Mouse (Mus musculus) embryonic fibroblast, embryonic 13.5 days (primary cell): ENCODE measurements around the gene Lamb2. TPM values are rescaled to one million over a fixed set of nuclear protein-coding genes. Genes with fewer than 3 reads are reported as not detected.
A peak's percentile ranks its signal among the peaks of the same experiment; 100 is the strongest.

Experiments
- H3K27ac ChIP-seq: 2 replicates; pipeline ENCODE4 v1.5.1; 2012; ENCODE audit warnings: low read length, control low read depth, inconsistent platforms; ENCODE audit not compliant: insufficient read depth
- H3K4me1 ChIP-seq: 2 replicates; pipeline ENCODE4 v1.6.1; 2011; ENCODE audit warnings: low read length; ENCODE audit not compliant: control insufficient read depth, insufficient read depth
- H3K4me3 ChIP-seq: 2 replicates; pipeline ENCODE4 v1.5.1; 2011; ENCODE audit warnings: mild to moderate bottlenecking, control low read depth, low read length; ENCODE audit not compliant: insufficient read depth
- CTCF ChIP-seq: IDR thresholded peaks from 2 replicates; pipeline ENCODE4 v1.5.1; 2011; ENCODE audit warnings: mild to moderate bottlenecking, control low read depth, low read length, moderate library complexity, borderline replicate concordance; ENCODE audit not compliant: insufficient read depth
- POLR2A ChIP-seq: IDR thresholded peaks from 2 replicates; pipeline ENCODE4 v1.6.1; 2011; ENCODE audit warnings: low read depth, mild to moderate bottlenecking, control low read depth, low read length, moderate library complexity
- polyA plus RNA-seq: library from polyadenylated mRNA; stranded (reverse); fragments of >200 nt; gene quantifications from 2 replicates; pipeline ENCODE4 v1.2.4, GENCODE M21; 2011; ENCODE audit warnings: low read depth; ENCODE audit not compliant: missing spikeins, insufficient read length

Lamb2 gene
- polyA plus RNA-seq, 1 experiment = 152 TPM

DNA sequence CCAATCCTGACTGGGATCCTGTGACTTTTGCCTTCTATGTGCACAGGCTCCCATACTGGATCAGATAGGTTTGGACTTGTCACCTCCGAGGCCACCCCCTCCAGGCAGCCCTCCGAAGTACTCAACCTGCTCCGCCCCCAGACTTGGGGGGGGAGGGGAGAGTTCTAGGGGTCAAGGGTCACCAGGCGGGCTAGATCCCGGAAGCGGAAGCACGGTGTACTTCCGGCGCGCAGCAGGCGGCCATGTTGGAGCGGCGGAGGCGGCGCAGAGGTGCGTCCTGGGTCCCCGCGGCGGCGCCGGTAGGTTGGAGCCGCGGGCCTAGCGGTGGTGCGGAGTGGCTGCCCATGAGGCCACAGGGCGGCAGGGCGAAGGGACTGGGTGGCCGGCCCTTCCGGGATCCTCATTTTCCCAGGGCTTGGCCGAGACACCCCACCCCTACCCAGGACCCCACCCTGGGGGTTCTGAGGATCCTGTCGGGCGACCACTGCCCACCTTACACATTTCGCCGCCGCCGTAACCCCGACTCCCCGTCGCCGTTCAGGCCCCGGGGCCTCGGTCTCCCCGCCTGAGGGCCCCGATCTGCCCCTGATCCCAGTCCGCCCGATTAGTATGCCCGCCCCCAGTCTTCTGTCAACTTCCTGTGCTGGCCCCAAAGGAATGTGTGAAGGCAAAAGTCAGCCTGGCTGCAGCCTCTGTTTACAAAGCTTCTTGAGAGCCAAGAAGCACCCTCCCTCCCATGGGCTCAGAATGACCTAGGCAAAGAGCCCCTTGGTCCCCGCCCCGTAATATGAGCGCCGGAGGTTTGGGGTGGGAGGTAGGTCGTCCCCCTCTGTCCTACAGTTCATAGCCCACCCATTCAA, 19.0 kb upstream of the Lamb2 start, which contains the start of gene Ccdc71:
Gene Ccdc71 (plus strand): TSS at position 209 of the 860 bp plus-strand sequence.
- peak within 1 kb of the TSS; percentile 20; the same call in 1 of the 2 replicates for H3K27ac ChIP-seq
- TF ChIP-seq CTCF (no peak), POLR2A (peak; percentile 38)
- H3K4me3 ChIP-seq = peak within 1 kb of the TSS; percentile 86
- H3K4me1 ChIP-seq = peaks cover 2% of the 10 kb centered on the region; the same call in 1 of the 2 replicates

DNA sequence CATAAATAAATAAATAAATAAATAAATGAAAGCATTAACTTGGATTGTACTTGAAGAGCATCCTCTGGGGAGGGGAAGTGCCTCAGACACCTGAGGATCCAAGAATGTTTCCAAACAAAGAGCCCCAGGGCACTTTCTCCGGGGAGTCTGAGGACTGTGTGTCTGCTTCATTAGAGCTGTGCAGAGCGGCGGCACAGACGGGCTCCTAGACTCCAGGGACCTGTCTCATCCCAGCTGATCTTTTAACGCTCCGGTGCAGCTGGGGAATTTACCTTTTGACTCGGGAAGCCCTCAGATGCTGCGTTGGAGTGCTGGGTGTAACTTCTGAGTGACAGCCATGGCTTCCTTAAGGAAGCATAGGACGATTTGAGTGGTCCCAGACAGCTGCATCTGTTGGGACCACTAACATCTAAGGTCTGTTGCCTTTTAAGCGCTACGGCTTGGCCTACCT, 18.3 kb upstream of the Lamb2 start, which contains the start of gene Klhdc8b:
Gene Klhdc8b (minus strand): TSS at position 401 of the 451 bp plus-strand sequence.
- Histone ChIP-seq H3K4me3 (peak within 1 kb of the TSS; percentile 86), H3K4me1 (peaks cover 2% of the 10 kb centered on the region; the same call in 1 of the 2 replicates), H3K27ac (peak within 1 kb of the TSS; percentile 20; the same call in 1 of the 2 replicates)
- TF ChIP-seq CTCF (no peak), POLR2A (no peak)

GRCm38 (mm10) chr9:108461675-108462074, 17.9 kb upstream of the Lamb2 start:
- TF ChIP-seq CTCF (no peak), POLR2A (no peak)
- Histone ChIP-seq H3K4me3 (peak overlapping the region; percentile 86), H3K27ac (no peak overlapping the region), H3K4me1 (peaks cover 2% of the 10 kb centered on the region; the same call in 1 of the 2 replicates)

DNA sequence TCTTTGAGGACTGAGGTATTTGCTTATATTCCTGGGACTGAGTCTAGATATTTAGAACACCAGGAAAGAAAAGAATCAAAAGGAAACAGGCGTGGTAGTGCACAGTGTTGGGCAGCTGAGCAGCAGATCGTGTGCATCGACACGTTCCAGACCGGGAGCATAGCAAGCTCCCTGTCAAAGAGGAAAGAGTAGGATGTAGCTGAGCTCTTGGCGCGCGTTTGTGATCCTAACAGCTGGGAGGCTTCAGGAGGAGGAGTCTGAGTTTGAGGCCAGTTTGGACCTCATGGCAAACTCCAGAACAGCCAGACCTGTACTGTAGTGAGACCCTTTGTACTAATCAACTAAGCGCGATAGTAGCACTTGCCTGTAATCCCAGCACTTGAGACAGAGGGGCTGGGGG, 17.3 kb upstream of the Lamb2 start:
- TF ChIP-seq CTCF (no peak), POLR2A (no peak)

DNA sequence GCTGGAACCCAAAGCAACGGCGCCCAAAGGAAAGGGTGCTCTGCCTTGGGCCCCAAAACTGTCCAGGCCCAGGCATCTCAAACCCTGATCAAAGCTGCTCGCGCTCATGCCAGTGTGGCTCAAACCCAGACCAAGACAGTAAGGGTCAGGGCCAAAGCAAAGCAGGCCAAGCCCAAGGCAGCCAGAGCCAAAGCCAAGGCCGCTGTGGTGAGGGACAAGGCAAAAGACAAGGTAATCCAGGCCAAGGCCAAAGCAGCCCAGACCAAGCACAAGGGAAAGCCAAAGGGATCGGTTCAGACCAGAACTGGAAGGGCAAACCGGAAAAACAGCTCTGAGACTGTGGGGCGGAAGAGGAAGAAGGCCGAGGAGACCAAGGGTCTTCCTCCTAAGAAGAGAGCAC, 15.8 kb upstream of the Lamb2 start:
- TF ChIP-seq POLR2A (no peak), CTCF (no peak)
- no peak overlapping the region for H3K4me3 ChIP-seq
- no peak overlapping the region for H3K27ac ChIP-seq
- peaks cover 2% of the 10 kb centered on the region; the same call in 1 of the 2 replicates for H3K4me1 ChIP-seq

More for the DNA sequence above, 17.3 kb upstream of the Lamb2 start:
- Histone ChIP-seq H3K27ac (no peak overlapping the region), H3K4me1 (peaks cover 2% of the 10 kb centered on the region; the same call in 1 of the 2 replicates), H3K4me3 (no peak overlapping the region)

- Histone ChIP-seq H3K27ac (no peak overlapping the region), H3K4me3 (no peak overlapping the region), H3K4me1 (peaks cover 2% of the 10 kb centered on the region; the same call in 1 of the 2 replicates)
- TF ChIP-seq CTCF = no peak
- no peak for TF ChIP-seq POLR2A
Observed at GRCm38 (mm10) chr9:108466219-108466618, 13.3 kb upstream of the Lamb2 start.

- H3K27ac ChIP-seq = no peak overlapping the region
- no peaks in the 10 kb centered on the region for H3K4me1 ChIP-seq
- H3K4me3 ChIP-seq = no peak overlapping the region
- TF ChIP-seq CTCF = no peak
- TF ChIP-seq POLR2A = no peak
Observed at GRCm38 (mm10) chr9:108469430-108469829, 10.1 kb upstream of the Lamb2 start.

DNA sequence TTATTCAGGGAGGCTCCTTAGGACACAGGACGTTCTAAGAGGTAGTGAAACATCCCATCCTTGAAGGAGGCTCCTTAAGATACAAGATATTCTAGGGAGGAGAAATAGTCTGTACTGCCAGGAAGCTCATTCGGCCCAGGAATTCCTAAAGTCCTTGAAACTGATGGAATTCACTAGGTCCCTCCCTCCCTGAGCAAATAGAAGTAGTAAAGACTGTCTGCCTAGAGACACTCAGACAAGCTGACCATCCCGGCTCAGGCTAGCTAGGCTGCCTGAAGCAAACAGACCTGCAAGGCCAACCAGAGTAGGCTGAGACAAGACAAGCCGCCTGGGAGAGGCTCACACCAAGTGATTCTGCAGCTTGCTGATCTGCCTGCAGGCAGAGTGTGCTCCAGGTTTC, 9.7 kb upstream of the Lamb2 start:
- no peaks in the 10 kb centered on the region for H3K4me1 ChIP-seq
- TF ChIP-seq CTCF (no peak), POLR2A (no peak)
- H3K27ac ChIP-seq = no peak overlapping the region
- H3K4me3 ChIP-seq = no peak overlapping the region

- no peak overlapping the region for H3K4me3 ChIP-seq
- H3K4me1 ChIP-seq = 0 out of 2 replicates have a peak, but pooled peaks cover 6% of the 10 kb centered on the region
- H3K27ac ChIP-seq = no peak overlapping the region
- TF ChIP-seq CTCF (no peak), POLR2A (no peak)
Observed at GRCm38 (mm10) chr9:108474528-108474927, 5.0 kb upstream of the Lamb2 start.
